Mouse (Mus musculus) olfactory bulb, adult 2 months (tissue): ENCODE results near the gene Utrn. TPM values are rescaled to one million over a fixed set of nuclear protein-coding genes. Genes with fewer than 3 reads are reported as not detected.

Experiments
- H3K27ac ChIP-seq: fragments of 200-500 bp; 2 replicates; pipeline ENCODE4 v1.5.1; 2012; ENCODE audit warnings: low read depth, low read length; ENCODE audit not compliant: insufficient read depth
- H3K4me1 ChIP-seq: fragments of 200-500 bp; 2 replicates; pipeline ENCODE4 v1.6.1; 2012; ENCODE audit warnings: low read length; ENCODE audit not compliant: control insufficient read depth, insufficient read depth
- H3K4me3 ChIP-seq: fragments of 200-500 bp; 2 replicates; pipeline ENCODE4 v1.5.1; 2012; ENCODE audit warnings: mild to moderate bottlenecking, low read depth, low read length, moderate library complexity; ENCODE audit not compliant: insufficient read depth
- CTCF ChIP-seq: fragments of 200-500 bp; IDR thresholded peaks from 2 replicates; pipeline ENCODE4 v1.5.1; 2012; ENCODE audit warnings: low read depth, mild to moderate bottlenecking, low read length, moderate library complexity; ENCODE audit not compliant: insufficient read depth
- POLR2A ChIP-seq: fragments of 200-500 bp; IDR thresholded peaks from 2 replicates; pipeline ENCODE4 v1.6.1; 2012; ENCODE audit warnings: mild to moderate bottlenecking, low read depth, low read length, moderate library complexity; ENCODE audit not compliant: insufficient read depth
- WGBS: fragments of 180-500 bp; shearing (Covaris S2); methylation state at CpG from one replicate; pipeline ENCODE4 v1.1.7; 2018; 5-methylcytosine and 5-hydroxymethylcytosine counted together
- polyA plus RNA-seq: library from polyadenylated mRNA; stranded (reverse); fragments of >200 nt; gene quantifications from 2 replicates; pipeline ENCODE4 v1.2.4, GENCODE M21; 2012; ENCODE audit warnings: low replicate concordance; ENCODE audit not compliant: missing spikeins, insufficient read depth, insufficient read length

Utrn gene
- polyA plus RNA-seq, 1 experiment: 80.1 TPM

DNA sequence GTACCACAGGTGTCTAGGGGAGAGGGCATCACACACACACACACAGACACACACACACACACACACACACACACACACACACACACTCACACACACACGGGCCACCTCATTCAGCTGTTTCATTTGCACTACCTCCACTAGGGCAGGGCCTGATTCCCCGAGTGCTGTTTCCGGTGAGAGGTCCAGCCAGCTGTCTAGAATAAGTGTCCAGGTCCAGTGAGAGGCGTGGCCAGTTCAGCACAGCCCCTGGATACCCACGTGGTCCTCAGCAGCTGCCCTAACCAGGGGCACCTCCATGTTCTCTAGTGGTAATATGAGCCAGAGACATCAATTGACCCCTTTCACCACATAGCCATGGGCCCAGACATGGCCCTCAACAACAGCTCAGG lies 35.0 kb upstream of the Utrn start:
- no peak overlapping the region for H3K27ac ChIP-seq
- WGBS: 76% methylated on average over 5 of the region's 5 CpGs
- TF ChIP-seq POLR2A: no peak
- no peak for TF ChIP-seq CTCF
- H3K4me1 ChIP-seq: no peaks in the 10 kb centered on the region
- no peak overlapping the region for H3K4me3 ChIP-seq

DNA sequence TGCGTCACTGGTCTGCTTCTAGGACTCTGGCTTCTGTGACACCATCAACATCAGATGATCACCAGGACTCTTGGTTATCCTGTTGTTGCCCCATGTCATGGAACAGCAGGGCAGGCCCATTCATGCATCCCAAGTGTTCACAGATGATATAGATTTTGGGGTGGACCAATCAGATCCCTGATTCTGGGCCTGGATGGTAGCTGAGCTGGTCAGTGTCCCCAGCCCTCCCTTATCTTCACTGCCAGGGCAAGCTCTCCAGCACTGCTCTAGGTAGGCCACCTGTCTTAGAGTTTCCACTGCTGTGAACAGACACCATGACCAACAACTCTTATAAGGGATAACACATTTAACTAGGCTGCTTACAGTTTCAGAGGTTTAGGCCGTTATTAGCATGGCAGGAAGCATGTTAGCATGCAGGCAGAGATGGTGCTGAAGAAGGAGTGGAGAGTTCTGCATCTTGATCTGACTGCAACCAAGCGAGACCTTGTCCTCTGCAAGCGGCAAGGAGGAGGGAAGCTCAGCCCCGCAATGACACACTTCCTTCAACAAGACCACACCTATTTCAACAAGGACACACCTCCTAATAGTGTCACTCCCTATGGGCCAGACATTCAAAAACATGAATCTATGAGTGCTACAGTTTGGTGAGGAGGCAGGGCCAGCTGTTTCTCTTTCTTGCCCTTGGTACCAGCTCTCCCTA lies 34.4 kb upstream of the Utrn start:
- WGBS: 89% methylated on average over 5 of the region's 5 CpGs
- TF ChIP-seq POLR2A (no peak), CTCF (no peak)
- Histone ChIP-seq H3K4me3 (no peak overlapping the region), H3K27ac (no peak overlapping the region), H3K4me1 (no peaks in the 10 kb centered on the region)

DNA sequence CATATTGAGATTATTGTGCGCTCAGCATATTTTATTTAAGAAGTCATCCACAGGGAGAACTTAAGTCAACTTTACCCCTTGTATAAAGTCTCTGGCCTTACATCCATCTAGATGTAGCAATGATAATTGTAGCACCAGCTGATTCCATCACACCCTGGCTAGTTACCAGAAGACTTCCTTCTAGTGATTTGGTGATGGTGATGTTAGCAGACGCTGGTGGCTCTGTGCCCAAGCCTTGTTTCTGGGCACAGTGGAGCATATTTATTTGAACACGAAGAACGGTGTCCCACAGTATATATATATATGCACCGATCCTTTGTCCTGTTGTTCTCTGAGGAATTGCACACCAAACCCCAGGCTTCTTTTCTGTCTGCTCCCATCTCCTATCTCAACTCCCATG lies 30.7 kb upstream of the Utrn start:
- Histone ChIP-seq H3K4me3 (no peak overlapping the region), H3K4me1 (no peaks in the 10 kb centered on the region), H3K27ac (no peak overlapping the region)
- 86% methylated on average over 5 of the region's 5 CpGs for WGBS
- no peak for TF ChIP-seq POLR2A
- no peak for TF ChIP-seq CTCF

DNA sequence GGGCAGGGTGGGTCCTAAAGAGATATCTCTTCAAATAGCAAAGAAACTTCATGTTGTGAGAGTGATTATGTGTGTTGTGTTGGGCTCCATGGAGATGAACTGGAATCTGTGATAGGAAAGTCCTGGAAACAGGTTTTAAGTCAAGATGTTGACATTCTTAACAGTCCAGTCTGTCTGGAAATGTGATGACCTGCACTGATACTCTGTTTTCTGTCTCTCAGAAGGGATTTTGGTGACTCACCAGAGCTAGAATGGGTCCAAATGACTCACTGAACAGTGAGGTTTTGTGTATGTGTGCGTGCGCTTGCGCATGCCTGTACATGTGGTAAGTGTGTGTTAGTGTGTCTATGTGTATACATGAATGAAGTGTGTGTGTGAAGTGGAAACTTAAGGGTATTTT lies 24.2 kb upstream of the Utrn start:
- H3K27ac ChIP-seq: no peak overlapping the region
- TF ChIP-seq CTCF (no peak), POLR2A (no peak)
- H3K4me1 ChIP-seq: no peaks in the 10 kb centered on the region
- WGBS: over 99% methylated on average over 3 of the region's 3 CpGs
- no peak overlapping the region for H3K4me3 ChIP-seq

- TF ChIP-seq POLR2A (no peak), CTCF (no peak)
- H3K27ac ChIP-seq: no peak overlapping the region
- no peaks in the 10 kb centered on the region for H3K4me1 ChIP-seq
- 52% methylated on average over 13 of the region's 13 CpGs for WGBS
- H3K4me3 ChIP-seq: no peak overlapping the region
These were observed 19.2 kb upstream of the Utrn start for GRCm38 (mm10) chr10:12888373-12888772.

DNA sequence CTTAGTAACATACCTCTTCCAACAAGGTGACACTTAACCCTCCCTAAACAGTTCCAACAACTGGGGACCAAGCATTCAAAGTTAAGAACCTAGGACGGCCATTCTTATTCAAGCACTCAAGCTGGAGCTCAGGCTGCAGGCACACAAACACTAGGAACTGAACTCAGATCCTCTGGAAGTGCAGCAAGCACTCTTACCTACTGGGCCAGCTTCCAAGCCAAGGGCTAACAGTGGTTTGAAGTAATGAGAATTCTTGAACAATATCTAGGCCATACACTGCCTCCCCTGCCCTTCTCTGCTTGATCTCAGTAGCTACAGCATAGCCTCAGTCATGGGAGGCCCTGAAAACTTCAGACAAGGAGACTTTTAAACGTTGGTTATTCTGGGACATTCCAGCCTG lies 18.6 kb upstream of the Utrn start:
- H3K4me3 ChIP-seq: no peak overlapping the region
- TF ChIP-seq CTCF (no peak), POLR2A (no peak)
- whole genome bisulfite sequencing: 48% methylated on average over 2 of the region's 2 CpGs

GRCm38 (mm10) chr10:12884308-12884948 lies 15.3 kb upstream of the Utrn start:
- TF ChIP-seq POLR2A (no peak), CTCF (no peak)
- 69% methylated on average over 8 of the region's 8 CpGs for WGBS
- Histone ChIP-seq H3K4me1 (no peaks in the 10 kb centered on the region), H3K4me3 (no peak overlapping the region), H3K27ac (no peak overlapping the region)

More for the DNA sequence above, 18.6 kb upstream of the Utrn start:
- no peaks in the 10 kb centered on the region for H3K4me1 ChIP-seq
- no peak overlapping the region for H3K27ac ChIP-seq

DNA sequence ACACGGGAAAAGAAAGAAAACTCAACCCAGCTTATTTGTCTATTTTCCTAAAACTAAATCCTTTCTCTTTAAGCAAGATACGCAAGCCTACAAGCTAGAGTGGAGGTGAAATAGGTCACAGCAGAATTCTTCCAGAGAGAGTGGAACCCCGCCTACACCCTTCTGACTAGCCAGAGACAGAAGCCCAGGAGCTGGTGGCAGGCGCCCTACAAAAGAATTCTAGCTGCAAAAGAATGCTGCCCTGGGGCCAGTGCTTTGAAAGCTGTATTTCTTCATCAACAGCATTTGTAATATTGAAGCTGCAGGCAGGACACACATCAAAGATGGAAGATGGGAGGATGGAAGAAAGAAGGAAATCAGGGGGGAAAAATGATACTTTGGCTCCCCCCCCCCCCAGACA lies 12.7 kb upstream of the Utrn start:
- Histone ChIP-seq H3K27ac (no peak overlapping the region), H3K4me3 (no peak overlapping the region), H3K4me1 (no peaks in the 10 kb centered on the region)
- WGBS: 86% methylated on average over 4 of the region's 4 CpGs
- TF ChIP-seq POLR2A (no peak), CTCF (no peak)

DNA sequence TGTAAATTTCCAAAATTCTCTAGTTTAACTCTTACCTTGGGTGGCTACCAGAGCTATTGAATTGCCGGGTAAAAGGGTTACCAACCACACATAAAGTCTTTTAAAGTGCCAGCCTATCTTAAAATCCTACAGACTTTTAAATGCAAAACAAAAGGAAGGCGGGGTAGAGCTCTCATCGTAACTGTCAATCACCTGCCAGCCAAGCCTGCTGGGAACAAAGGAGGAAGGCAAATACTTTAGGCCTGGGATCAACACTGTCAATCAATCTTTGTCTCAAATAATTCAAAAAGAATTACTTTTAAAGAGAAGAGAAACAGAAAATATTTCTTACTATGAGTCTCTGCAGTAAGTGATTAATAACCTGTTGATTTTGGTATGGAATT lies 10.1 kb upstream of the Utrn start:
- no peak overlapping the region for H3K27ac ChIP-seq
- TF ChIP-seq POLR2A: no peak
- TF ChIP-seq CTCF: no peak
- no peak overlapping the region for H3K4me3 ChIP-seq
- 29% methylated on average over 3 of the region's 3 CpGs for WGBS
- H3K4me1 ChIP-seq: no peaks in the 10 kb centered on the region
